Mouse (Mus musculus) cerebellum, postnatal 14 days (tissue): ENCODE measurements at regions not wholly inside any gene's neighbourhood (a gene's known extent, or its start where the extent isn't known, plus 50 kb on each side); places are given as distances from the start of the nearest gene placed in this dataset.

Source experiments
- DNase-seq, 2 experiments: peaks; one replicate each; pipeline ENCODE4 v3.0.0; 2021; ENCODE audit warnings: mixed read lengths in 2 of 2

GRCm38 (mm10) chr13:37715058-37715712 is 63.0 kb upstream of the Rreb1 start:
- no peak for DNase-seq

- DNase-seq, result no peak
Observed at GRCm38 (mm10) chr13:37715770-37716693, 62.2 kb upstream of the Rreb1 start.

GRCm38 (mm10) chr13:37717793-37718192 is 60.4 kb upstream of the Rreb1 start:
- no peak for DNase-seq

GRCm38 (mm10) chr13:37718364-37718763 is 59.8 kb upstream of the Rreb1 start:
- no peak for DNase-seq
